Mouse (Mus musculus) liver, embryonic 14.5 days (tissue): ENCODE measurements around the gene Zfpl1.

Experiments used
- CTCF ChIP-seq: IDR thresholded peaks from 2 replicates; pipeline ENCODE4 v1.5.1; 2016; ENCODE audit warnings: antibody characterized with exemption, low read depth, control low read depth
- EP300 ChIP-seq: IDR thresholded peaks from 2 replicates; pipeline ENCODE4 v1.6.1; 2016; ENCODE audit warnings: antibody characterized with exemption, low read depth

GRCm38 (mm10) chr19:6124898-6125297 is 40.1 kb upstream of the Zfpl1 start:
- TF ChIP-seq CTCF (no peak), EP300 (no peak)
